Mouse (Mus musculus) liver, adult 2 months (tissue): ENCODE results near the gene Tuba3b.

Experiments
- CTCF ChIP-seq: fragments of 200-500 bp; IDR thresholded peaks from 2 replicates; pipeline ENCODE4 v1.5.1; 2011; ENCODE audit warnings: low read depth, low read length, control low read depth
- POLR2A ChIP-seq: fragments of 200-500 bp; IDR thresholded peaks from 2 replicates; pipeline ENCODE4 v1.6.1; 2011; ENCODE audit warnings: low read length, control low read depth; ENCODE audit not compliant: insufficient read depth; ENCODE audit errors: extremely low read depth

GRCm38 (mm10) chr6:145634454-145634853, 18.9 kb downstream of the Tuba3b start:
- TF ChIP-seq CTCF (no peak), POLR2A (no peak)
